Mouse (Mus musculus) limb, embryonic 14.5 days (tissue): ENCODE measurements around the gene Hdac4. TPM values are rescaled to one million over a fixed set of nuclear protein-coding genes. Genes with fewer than 3 reads are reported as not detected.

ENCODE experiments used
- ATAC-seq: fragments of 200-750 bp; cut with Nextera tagmentation; 2 replicates; pipeline ENCODE4 v1.8.0; 2017; ENCODE audit warnings: low read depth, moderate number of reproducible peaks, moderate TSS enrichment; ENCODE audit not compliant: low FRiP score
- DNase-seq: peaks from one replicate; pipeline ENCODE4 v3.0.0-alpha.2; 2015; ENCODE audit warnings: low spot score
- H3K27ac ChIP-seq: fragments of 300-500 bp; sonication (generic); replicated peaks from 2 replicates; pipeline ENCODE4 v1.5.1; 2014; ENCODE audit warnings: low read depth, mild to moderate bottlenecking, low read length, moderate library complexity, mixed read lengths
- H3K27me3 ChIP-seq: fragments of 300-500 bp; sonication (generic); 2 replicates; pipeline ENCODE4 v1.6.1; 2014; ENCODE audit warnings: low read length, mixed read lengths; ENCODE audit not compliant: control insufficient read depth, insufficient read depth
- H3K36me3 ChIP-seq: fragments of 300-500 bp; sonication (generic); 2 replicates; pipeline ENCODE4 v1.6.1; 2014; ENCODE audit warnings: mild to moderate bottlenecking, low read length, moderate library complexity, mixed read lengths; ENCODE audit not compliant: control insufficient read depth, insufficient read depth
- H3K4me1 ChIP-seq: fragments of 300-500 bp; sonication (generic); 2 replicates; pipeline ENCODE4 v1.6.1; 2014; ENCODE audit warnings: antibody characterized with exemption, low read length, mixed read lengths; ENCODE audit not compliant: control insufficient read depth, insufficient read depth
- H3K4me2 ChIP-seq: fragments of 300-500 bp; sonication (generic); replicated peaks from 2 replicates; pipeline ENCODE4 v1.6.1; 2014; ENCODE audit warnings: low read depth, mild to moderate bottlenecking, low read length, moderate library complexity; ENCODE audit not compliant: severe bottlenecking
- H3K4me3 ChIP-seq: fragments of 300-500 bp; sonication (generic); replicated peaks from 2 replicates; pipeline ENCODE4 v1.5.1; 2014; ENCODE audit warnings: low read length
- H3K9ac ChIP-seq: fragments of 300-500 bp; sonication (generic); 2 replicates; pipeline ENCODE4 v1.6.1; 2014; ENCODE audit warnings: mild to moderate bottlenecking, low read depth, low read length, moderate library complexity; ENCODE audit not compliant: severe bottlenecking
- H3K9me3 ChIP-seq: fragments of 300-500 bp; sonication (generic); 2 replicates; pipeline ENCODE4 v1.6.1; 2016; ENCODE audit warnings: low read length; ENCODE audit not compliant: control insufficient read depth
- POLR2A ChIP-seq: fragments of 200-500 bp; IDR thresholded peaks from 2 replicates; pipeline ENCODE4 v1.8.0; 2012; ENCODE audit warnings: inconsistent platforms, mild to moderate bottlenecking, moderate library complexity, borderline replicate concordance; ENCODE audit not compliant: insufficient read depth, insufficient read length; ENCODE audit errors: extremely low read depth
- WGBS: fragments of 180-500 bp; shearing (Covaris S2); extraction: QIAGEN DNeasy Blood & Tissue Kit; methylation state at CpG from one replicate; pipeline ENCODE4 v1.1.7; 2014; 5-methylcytosine and 5-hydroxymethylcytosine counted together
- polyA plus RNA-seq, 2 experiments: library from polyadenylated mRNA; depleted of rRNA in 1 of 2; stranded (reverse) in 1 of 2; unstranded in 1 of 2; fragments of >200 nt; fragmentation: Nextera tagmentation in 1 of 2; extraction: Ambion mirVana in 1 of 2; gene quantifications; 2 replicates each; pipeline versions ENCODE4 v1.2.1 to v1.2.3; 2012 to 2014

Gene Hdac4
- polyA plus RNA-seq, 2 experiments = 15.2 to 25.4 TPM

DNA sequence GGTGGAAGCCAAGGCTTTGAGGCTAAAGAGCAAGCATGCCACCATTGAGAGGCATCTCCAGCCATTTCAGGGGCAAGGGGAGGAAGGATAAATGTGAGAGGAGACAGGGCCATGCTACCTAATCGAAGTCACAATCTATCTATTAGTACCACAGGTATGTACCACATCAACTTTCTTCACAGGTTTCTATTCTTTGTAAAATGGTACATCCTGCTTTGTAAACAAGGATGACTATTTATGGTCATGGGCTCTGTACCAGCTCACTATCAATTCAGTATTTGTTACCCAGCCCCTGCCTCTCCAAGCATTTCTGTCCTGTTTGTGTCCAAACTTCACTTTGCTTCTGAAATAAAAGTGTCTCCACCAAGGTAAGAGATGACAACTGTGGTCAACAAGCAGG is 92.7 kb downstream of the Hdac4 start:
- Histone ChIP-seq H3K4me1 (no peaks in the 10 kb centered on the region), H3K9ac (no peak overlapping the region), H3K27ac (no peak overlapping the region), H3K4me3 (no peak overlapping the region), H3K9me3 (no peaks in the 10 kb centered on the region), H3K4me2 (no peak overlapping the region), H3K27me3 (no peaks in the 10 kb centered on the region), H3K36me3 (no peaks in the 10 kb centered on the region)
- WGBS = 100% methylated on average over 1 of the region's 1 CpGs
- TF ChIP-seq POLR2A = no peak
- DNase-seq = no peak
- ATAC-seq = no peak

GRCm38 (mm10) chr1:92100371-92100891 is 95.1 kb downstream of the Hdac4 start:
- Histone ChIP-seq H3K9me3 (no peaks in the 10 kb centered on the region), H3K4me3 (no peak overlapping the region), H3K4me2 (no peak overlapping the region), H3K27ac (no peak overlapping the region), H3K27me3 (no peaks in the 10 kb centered on the region), H3K9ac (no peak overlapping the region), H3K36me3 (no peaks in the 10 kb centered on the region), H3K4me1 (0 out of 2 replicates have a peak, but pooled peaks cover 2% of the 10 kb centered on the region)
- DNase-seq (no peak), ATAC-seq (no peak)
- WGBS = 63% methylated on average over 4 of the region's 4 CpGs
- TF ChIP-seq POLR2A = no peak

GRCm38 (mm10) chr1:92099964-92100363 is 95.5 kb downstream of the Hdac4 start:
- DNase-seq (no peak), ATAC-seq (no peak)
- Histone ChIP-seq H3K9ac (no peak overlapping the region), H3K36me3 (no peaks in the 10 kb centered on the region), H3K4me2 (no peak overlapping the region), H3K27me3 (no peaks in the 10 kb centered on the region), H3K4me1 (0 out of 2 replicates have a peak, but pooled peaks cover 2% of the 10 kb centered on the region), H3K9me3 (no peaks in the 10 kb centered on the region), H3K27ac (no peak overlapping the region), H3K4me3 (no peak overlapping the region)
- 86% methylated on average over 4 of the region's 4 CpGs for WGBS
- TF ChIP-seq POLR2A = no peak

DNA sequence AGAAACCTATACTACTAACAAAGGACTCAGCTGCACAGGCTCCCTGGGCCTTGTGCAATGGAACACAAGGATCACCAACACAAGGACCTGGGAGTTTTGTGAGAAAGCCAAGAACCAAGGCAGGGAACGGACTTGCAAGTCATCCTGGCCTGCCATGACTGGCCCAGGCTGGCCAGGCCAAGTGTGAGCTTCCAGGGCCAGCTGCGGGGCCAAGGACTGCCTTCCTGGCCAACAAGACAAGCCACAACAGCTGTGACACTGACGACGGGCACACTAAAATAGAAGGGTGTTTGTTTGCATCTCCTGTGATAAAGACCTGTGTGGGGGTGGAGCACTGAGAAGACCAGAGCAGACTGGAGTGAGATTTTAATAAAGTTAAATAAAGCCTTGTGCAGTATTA is 96.0 kb downstream of the Hdac4 start:
- H3K9me3 ChIP-seq = no peaks in the 10 kb centered on the region
- TF ChIP-seq POLR2A = no peak
- no peak overlapping the region for H3K9ac ChIP-seq
- no peak overlapping the region for H3K27ac ChIP-seq
- H3K4me1 ChIP-seq = 0 out of 2 replicates have a peak, but pooled peaks cover 2% of the 10 kb centered on the region
- DNase-seq (peak; percentile 25), ATAC-seq (peak; percentile 76)
- 62% methylated on average over 4 of the region's 4 CpGs for WGBS
- no peak overlapping the region for H3K4me2 ChIP-seq
- no peak overlapping the region for H3K4me3 ChIP-seq
- no peaks in the 10 kb centered on the region for H3K27me3 ChIP-seq
- H3K36me3 ChIP-seq = no peaks in the 10 kb centered on the region

GRCm38 (mm10) chr1:92098456-92098855 is 97.0 kb downstream of the Hdac4 start:
- H3K27ac ChIP-seq = no peak overlapping the region
- H3K9ac ChIP-seq = no peak overlapping the region
- H3K4me3 ChIP-seq = no peak overlapping the region
- no peaks in the 10 kb centered on the region for H3K36me3 ChIP-seq
- H3K9me3 ChIP-seq = no peaks in the 10 kb centered on the region
- H3K4me1 ChIP-seq = 0 out of 2 replicates have a peak, but pooled peaks cover 2% of the 10 kb centered on the region
- DNase-seq (no peak), ATAC-seq (no peak)
- no peak for TF ChIP-seq POLR2A
- H3K4me2 ChIP-seq = no peak overlapping the region
- 81% methylated on average over 3 of the region's 3 CpGs for WGBS
- H3K27me3 ChIP-seq = no peaks in the 10 kb centered on the region

- Histone ChIP-seq H3K4me3 (no peak overlapping the region), H3K27ac (no peak overlapping the region), H3K4me1 (0 out of 2 replicates have a peak, but pooled peaks cover 2% of the 10 kb centered on the region), H3K27me3 (no peaks in the 10 kb centered on the region), H3K36me3 (no peaks in the 10 kb centered on the region), H3K9ac (no peak overlapping the region), H3K4me2 (no peak overlapping the region), H3K9me3 (no peaks in the 10 kb centered on the region)
- TF ChIP-seq POLR2A = no peak
- no peak for DNase-seq
- ATAC-seq = no peak
- 63% methylated on average over 3 of the region's 3 CpGs for WGBS
Observed at GRCm38 (mm10) chr1:92096991-92097525, 98.4 kb downstream of the Hdac4 start.
